Mouse (Mus musculus) embryo, embryonic 10.5 days (tissue): Measurements from ENCODE around the gene Slc25a22.
"Not testable (repeated sequence)": the region's sequence is repeated elsewhere in the genome, so short reads cannot be mapped to it uniquely, and the experiment has no call there.

Source experiments
- DNase-seq: peaks from one replicate; pipeline ENCODE4 v3.0.0-alpha.2; 2015; ENCODE audit warnings: low spot score

Slc25a22 gene

GRCm38 (mm10) chr7:141413809-141414584 lies 23.7 kb downstream of the Slc25a22 start, which contains the start of gene Gatd1:
Gene Gatd1 (minus strand): TSS chr7:141414136.
- peak; percentile 100 for DNase-seq

- DNase-seq, result peak; percentile 21
These were observed 24.4 kb downstream of the Slc25a22 start for GRCm38 (mm10) chr7:141413331-141413730.

GRCm38 (mm10) chr7:141411667-141412066 lies 26.0 kb downstream of the Slc25a22 start:
- no peak for DNase-seq

GRCm38 (mm10) chr7:141410631-141411030 lies 27.1 kb downstream of the Slc25a22 start:
- DNase-seq, result no peak

- DNase-seq, result peak; percentile 92
These were observed 28.9 kb downstream of the Slc25a22 start for GRCm38 (mm10) chr7:141408833-141409232.

- DNase-seq, result not testable (repeated sequence)
These were observed 30.0 kb downstream of the Slc25a22 start for GRCm38 (mm10) chr7:141407670-141408069.

GRCm38 (mm10) chr7:141405466-141405865 lies 32.2 kb downstream of the Slc25a22 start:
- DNase-seq, result no peak

- DNase-seq, result peak; percentile 70
These were observed 34.4 kb downstream of the Slc25a22 start for GRCm38 (mm10) chr7:141403305-141403704.

- DNase-seq, result no peak
These were observed 42.3 kb downstream of the Slc25a22 start for GRCm38 (mm10) chr7:141395348-141395747.

GRCm38 (mm10) chr7:141394771-141395170 lies 42.9 kb downstream of the Slc25a22 start:
- peak; percentile 85 for DNase-seq

GRCm38 (mm10) chr7:141394158-141394557 lies 43.5 kb downstream of the Slc25a22 start:
- no peak for DNase-seq

- DNase-seq, result no peak
These were observed 45.0 kb downstream of the Slc25a22 start for GRCm38 (mm10) chr7:141392552-141393222.

GRCm38 (mm10) chr7:141391625-141392551 lies 45.8 kb downstream of the Slc25a22 start, which contains the start of gene Taldo1:
Gene Taldo1 (plus strand): TSS chr7:141392199.
- DNase-seq, result peak; percentile 100

- DNase-seq, result no peak
These were observed 47.1 kb downstream of the Slc25a22 start for GRCm38 (mm10) chr7:141390326-141391259.

GRCm38 (mm10) chr7:141388487-141389109 lies 49.1 kb downstream of the Slc25a22 start:
- DNase-seq, result no peak

- DNase-seq, result no peak
These were observed 49.7 kb downstream of the Slc25a22 start for GRCm38 (mm10) chr7:141387807-141388486.

GRCm38 (mm10) chr7:141381068-141381835 lies 56.4 kb downstream of the Slc25a22 start:
- no peak for DNase-seq
